Comparison of ENCODE assay signal across 9 mouse cellular contexts in the genomic region with DNA sequence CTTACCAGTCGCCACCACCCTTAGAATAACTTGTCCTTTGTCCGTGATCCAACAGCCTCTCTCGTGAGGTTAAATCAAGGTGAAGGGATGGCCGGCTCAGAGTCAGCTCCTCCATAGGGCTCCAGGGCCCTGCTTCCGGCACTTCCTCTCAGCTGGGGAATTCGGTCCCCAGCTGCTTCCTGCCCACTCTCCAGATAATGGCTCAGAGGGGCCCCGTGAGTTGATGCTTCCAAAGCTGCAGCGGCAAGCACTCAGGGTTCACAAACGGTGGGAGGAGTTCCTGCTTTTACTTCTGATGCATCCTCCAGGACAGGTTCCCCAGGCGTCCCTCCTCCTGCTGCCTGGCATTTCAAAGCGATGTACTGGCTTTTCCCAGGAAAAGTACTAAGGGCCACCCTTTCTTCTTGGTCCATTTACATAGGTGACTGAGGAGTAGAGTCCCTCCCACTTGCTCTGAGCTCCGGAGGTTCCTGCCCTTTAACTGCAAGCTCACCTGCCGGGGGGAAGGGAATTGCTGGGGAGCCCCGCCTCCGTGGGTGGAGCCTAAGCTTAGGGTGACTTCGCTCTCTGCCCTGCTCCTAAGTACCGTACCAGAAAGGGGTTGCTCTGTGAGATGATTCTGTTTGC.
DNase-seq lines count a peak whose midpoint lies in the region; ATAC-seq lines count a peak whose summit lies in the region.
"Had no signal": no experiment of that assay in that cellular context is flagged by ENCODE, and none has a peak within 500 bp of the region (broad histone marks: within the 10 kb centered on the region; RNA-seq: fewer than 3 reads in every experiment).

No protein-coding gene starts in this region.

- peak overlapping the region; percentile 85 for H3K27ac ChIP-seq in heart, embryonic 12.5 days (ENCODE audit: poor library complexity, severe bottlenecking)
- H3K27ac ChIP-seq in kidney, embryonic 14.5 days (ENCODE audit: low read depth, low read length): peak overlapping the region; percentile 65; the same call in 1 of the 2 replicates
- H3K27ac ChIP-seq in lung, embryonic 16.5 days (ENCODE audit: low read length): peak overlapping the region; percentile 67
- peak overlapping the region; percentile 51; the same call in 1 of the 2 replicates for H3K27ac ChIP-seq in stomach, embryonic 15.5 days

- H3K36me3 ChIP-seq in heart, embryonic 12.5 days: peaks cover 34% of the 10 kb centered on the region
- H3K36me3 ChIP-seq in kidney, embryonic 14.5 days (ENCODE audit: control insufficient read depth, insufficient read depth, low read length): peaks cover 10% of the 10 kb centered on the region; the same call in 1 of the 2 replicates
- H3K36me3 ChIP-seq in lung, embryonic 16.5 days (ENCODE audit: control insufficient read depth, insufficient read depth, low read length): no peaks in the 10 kb centered on the region
- peaks cover 7% of the 10 kb centered on the region; the same call in 1 of the 2 replicates for H3K36me3 ChIP-seq in stomach, embryonic 15.5 days
- H3K36me3 ChIP-seq: G1E had no signal

- H3K4me2 ChIP-seq in heart, embryonic 12.5 days: peak overlapping the region; percentile 60
- peak overlapping the region; percentile 38 for H3K4me2 ChIP-seq in kidney, embryonic 14.5 days (replicated peaks; ENCODE audit: low read depth, low read length)
- H3K4me2 ChIP-seq in lung, embryonic 16.5 days (ENCODE audit: low read depth, low read length): peak overlapping the region; percentile 23
- H3K4me2 ChIP-seq in stomach, embryonic 15.5 days: peak overlapping the region; percentile 52

- WGBS in heart, embryonic 12.5 days: 3% methylated on average over 17 of the region's 17 CpGs
- 9% methylated on average over 17 of the region's 17 CpGs for WGBS in kidney, embryonic 14.5 days
- WGBS in lung, embryonic 16.5 days: 13% methylated on average over 17 of the region's 17 CpGs
- 12% methylated on average over 17 of the region's 17 CpGs for WGBS in stomach, embryonic 15.5 days

- H3K4me3 ChIP-seq in heart, embryonic 12.5 days: peak overlapping the region; percentile 6
- H3K4me3 ChIP-seq in kidney, embryonic 14.5 days (ENCODE audit: low read length): peak overlapping the region; percentile 12
- peak overlapping the region; percentile 8 for H3K4me3 ChIP-seq in lung, embryonic 16.5 days (ENCODE audit: low read length)
- H3K4me3 ChIP-seq in stomach, embryonic 15.5 days (replicated peaks): peak overlapping the region; percentile 19

- no peaks in the 10 kb centered on the region for H3K27me3 ChIP-seq in heart, embryonic 12.5 days (replicated peaks)
- H3K27me3 ChIP-seq in kidney, embryonic 14.5 days (ENCODE audit: control insufficient read depth, insufficient read depth, low read length): no peaks in the 10 kb centered on the region
- no peaks in the 10 kb centered on the region for H3K27me3 ChIP-seq in lung, embryonic 16.5 days (ENCODE audit: control insufficient read depth, insufficient read depth, low read depth, low read length)
- H3K27me3 ChIP-seq in stomach, embryonic 15.5 days (replicated peaks): no peaks in the 10 kb centered on the region

- H3K9me3 ChIP-seq in heart, embryonic 12.5 days (replicated peaks): no peaks in the 10 kb centered on the region
- no peaks in the 10 kb centered on the region for H3K9me3 ChIP-seq in kidney, embryonic 14.5 days (ENCODE audit: control insufficient read depth, low read length)
- H3K9me3 ChIP-seq in lung, embryonic 16.5 days (ENCODE audit: control insufficient read depth, low read length): no peaks in the 10 kb centered on the region
- no peaks in the 10 kb centered on the region for H3K9me3 ChIP-seq in stomach, embryonic 15.5 days

- DNase-seq in spleen, postnatal 36 days (ENCODE audit: low spot score in 2 of 2): peak; percentile 26 to 37
- no peak for DNase-seq in spleen, adult 12 weeks (ENCODE audit: low spot score)
- DNase-seq in cerebellum, postnatal 10 days: no peak
- no peak for DNase-seq in ovary, postnatal 10 days (ENCODE audit: low spot score)

- H3K4me1 ChIP-seq in heart, embryonic 12.5 days (replicated peaks): peaks cover 47% of the 10 kb centered on the region
- H3K4me1 ChIP-seq in kidney, embryonic 14.5 days (ENCODE audit: control insufficient read depth, insufficient read depth, low read length): peaks cover 16% of the 10 kb centered on the region; the same call in 1 of the 2 replicates
- H3K4me1 ChIP-seq in lung, embryonic 16.5 days (replicated peaks; ENCODE audit: control insufficient read depth, insufficient read depth, low read length): peaks cover 17% of the 10 kb centered on the region
- peaks cover 11% of the 10 kb centered on the region for H3K4me1 ChIP-seq in stomach, embryonic 15.5 days

- 0 out of 2 replicates have a peak overlapping the region, but pooled peaks have one; percentile 43 for H3K9ac ChIP-seq in heart, embryonic 12.5 days
- peak overlapping the region; percentile 25; the same call in 1 of the 2 replicates for H3K9ac ChIP-seq in kidney, embryonic 14.5 days (ENCODE audit: low read depth, low read length)
- H3K9ac ChIP-seq in lung, embryonic 16.5 days (ENCODE audit: low read length): 0 out of 2 replicates have a peak overlapping the region, but pooled peaks have one; percentile 2
- H3K9ac ChIP-seq in stomach, embryonic 15.5 days: no peak overlapping the region

- ATAC-seq in heart, embryonic 12.5 days (ENCODE audit: insufficient number of reproducible peaks, low FRiP score): peak; percentile 70
- ATAC-seq in kidney, embryonic 14.5 days (ENCODE audit: low FRiP score, low TSS enrichment): peak; percentile 85
- ATAC-seq in lung, embryonic 16.5 days (ENCODE audit: low read depth): peak; percentile 84
- peak; percentile 85 for ATAC-seq in stomach, embryonic 15.5 days (ENCODE audit: insufficient read depth, low FRiP score, low read depth)

Comparison
In these comparisons a context has a peak if more than half of its experiments do, and no peak if none do; other contexts are left out.
1. DNase-seq: peak in spleen, postnatal 36 days (2 of 2); none in spleen, adult 12 weeks (single experiment), cerebellum, postnatal 10 days (0 of 2) and ovary, postnatal 10 days (single experiment).
2. Peak in every context shown above with its lines, with median percentiles within 50 percentile points of each other: ATAC-seq, H3K27ac ChIP-seq, H3K4me2 ChIP-seq and H3K4me3 ChIP-seq.